Mouse (Mus musculus) spleen, postnatal 14 days (tissue): ENCODE data around the gene Acsm2.
"Not testable (repeated sequence)": the region's sequence is repeated elsewhere in the genome, so short reads cannot be mapped to it uniquely, and the experiment has no call there.

Experiments used
- DNase-seq, 2 experiments: peaks; one replicate each; pipeline ENCODE4 v3.0.0; 2021 to 2022; ENCODE audit warnings: low spot score in 2 of 2

The Acsm2 gene

DNA sequence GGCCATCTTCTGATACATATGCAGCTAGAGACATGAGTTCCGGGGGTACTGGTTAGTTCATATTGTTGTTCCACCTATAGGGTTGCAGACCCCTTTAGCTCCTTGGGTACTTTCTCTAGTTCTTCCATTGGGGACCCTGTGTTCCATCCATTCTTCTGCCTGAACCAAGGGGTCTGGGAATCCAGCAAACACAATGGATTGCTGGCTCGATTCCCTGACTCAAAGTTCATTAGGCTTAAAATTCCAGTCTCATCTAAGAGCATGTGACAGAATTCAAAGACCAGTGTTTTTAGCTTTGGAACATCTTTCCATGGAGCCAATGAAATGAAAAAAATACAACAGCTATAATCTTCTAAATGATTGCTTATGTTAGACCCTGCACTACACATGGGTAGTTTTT is 8.3 kb downstream of the Acsm2 start:
- not testable (repeated sequence) for DNase-seq

DNA sequence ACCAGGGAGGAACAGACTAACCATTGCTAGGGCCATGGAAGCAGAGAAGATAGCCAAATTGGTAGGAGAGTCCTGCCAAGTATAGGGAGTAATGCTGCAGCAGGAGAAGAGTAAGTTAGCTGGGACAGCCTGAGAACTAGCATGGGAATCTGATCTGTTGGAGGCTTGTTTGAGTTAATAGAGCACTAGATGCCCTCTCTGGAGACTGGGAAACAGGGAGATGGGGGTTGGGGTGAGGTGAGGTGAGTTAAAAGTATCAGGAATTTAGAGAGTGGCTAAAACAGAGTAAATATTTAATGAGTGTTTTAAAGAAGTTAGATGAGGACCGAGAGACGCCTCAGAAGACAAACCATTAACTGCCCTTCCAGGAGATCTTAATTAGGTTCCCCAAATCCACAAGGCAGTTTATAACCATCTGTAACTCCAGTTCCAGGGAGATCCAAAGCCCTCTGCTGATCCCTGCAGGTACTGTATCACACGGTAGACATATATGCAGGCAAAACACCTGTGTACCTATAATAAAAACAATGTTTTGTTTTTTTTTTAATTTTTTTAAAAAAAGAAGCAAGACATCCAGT is 40.5 kb downstream of the Acsm2 start:
- DNase-seq = no peak

DNA sequence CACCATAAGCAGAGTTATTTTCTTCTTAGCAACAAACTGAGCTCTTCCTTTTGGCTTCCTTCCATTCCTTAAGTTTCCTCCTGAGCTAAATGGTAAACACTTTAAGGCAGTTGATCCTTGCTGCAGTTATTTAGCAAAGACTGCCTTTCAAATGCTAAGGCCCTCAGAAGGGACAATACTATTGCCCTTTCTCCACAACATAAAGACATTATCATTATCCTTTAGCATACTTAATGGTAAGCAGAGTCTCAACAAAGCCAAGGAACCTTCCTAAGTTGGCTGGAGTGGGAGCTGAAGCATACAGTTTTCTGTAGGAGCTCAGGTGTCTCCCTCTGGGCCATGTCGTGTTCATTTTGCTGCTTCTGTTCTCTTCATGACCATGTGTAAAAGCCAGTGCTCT is 41.2 kb downstream of the Acsm2 start:
- DNase-seq = no peak

DNA sequence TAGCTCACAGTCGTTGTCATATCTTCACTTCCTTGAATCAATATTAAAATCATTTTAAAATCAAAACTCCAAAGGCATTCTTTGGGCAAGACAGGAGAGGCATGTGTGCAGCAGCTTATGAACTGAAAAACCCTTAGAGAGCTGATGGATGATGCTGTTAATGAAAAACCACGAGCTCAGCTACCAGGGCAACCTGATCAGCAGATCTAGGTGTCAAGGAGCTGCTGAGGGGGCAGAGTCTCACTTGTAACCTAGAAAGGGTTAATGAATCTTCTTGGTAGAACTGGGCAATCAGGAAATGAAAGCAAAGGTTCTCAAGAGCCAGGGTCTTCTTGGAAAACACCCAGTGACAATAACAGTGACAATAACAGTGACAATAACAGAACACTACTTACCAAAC is 42.4 kb downstream of the Acsm2 start:
- no peak for DNase-seq

DNA sequence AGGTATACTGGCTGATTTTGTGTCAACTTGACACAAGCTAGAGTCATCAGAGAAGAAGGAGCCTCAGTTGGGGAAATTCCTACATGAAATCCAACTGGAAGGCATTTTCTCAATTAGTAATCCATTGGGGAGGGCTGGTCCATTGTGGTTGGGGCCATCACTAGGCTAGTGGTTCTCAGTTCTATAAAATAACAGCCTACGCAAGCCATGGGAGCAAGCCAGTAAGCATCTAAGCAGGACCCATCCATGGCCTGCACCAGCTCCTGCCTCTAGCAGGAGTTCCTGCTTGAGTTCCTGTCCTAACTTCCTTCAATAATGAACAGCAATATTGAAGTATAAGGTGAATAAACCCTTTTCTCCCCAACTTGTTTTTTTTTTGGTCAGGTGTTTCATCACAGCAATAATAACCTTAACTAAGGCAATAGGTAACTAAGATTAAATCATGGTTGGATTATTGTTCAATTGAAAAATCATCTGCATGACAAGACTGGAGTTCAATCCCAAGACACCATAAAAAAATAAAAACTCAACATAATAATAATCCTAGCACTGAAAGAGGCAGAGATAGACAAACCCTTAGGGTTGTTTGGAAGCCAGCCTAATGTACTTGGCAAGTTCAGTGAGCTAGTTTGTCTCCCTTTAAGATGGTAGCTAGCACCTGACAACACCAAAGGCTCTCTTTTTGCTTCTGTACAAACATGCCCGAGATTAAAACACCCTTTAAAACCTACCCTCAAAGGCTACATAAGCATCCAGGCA is 47.2 kb downstream of the Acsm2 start:
- DNase-seq = no peak

DNA sequence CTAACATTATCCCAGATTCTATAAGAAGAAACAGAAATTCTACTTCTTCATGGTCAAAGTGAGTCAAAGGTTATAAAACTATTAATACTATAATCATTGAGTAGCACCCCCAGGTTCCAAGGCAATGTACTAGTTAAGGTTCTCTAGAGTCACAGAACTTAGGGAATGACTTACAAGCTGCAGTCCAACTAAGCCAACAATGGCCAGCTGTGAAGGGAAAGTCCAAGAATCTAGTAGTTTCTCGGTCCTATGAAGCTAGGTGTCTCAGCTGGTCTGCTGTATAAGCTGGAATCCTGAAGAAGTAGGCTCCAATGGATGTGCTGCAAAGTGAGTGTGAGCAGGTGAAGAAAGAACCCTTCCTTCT is 47.8 kb downstream of the Acsm2 start:
- DNase-seq = no peak

DNA sequence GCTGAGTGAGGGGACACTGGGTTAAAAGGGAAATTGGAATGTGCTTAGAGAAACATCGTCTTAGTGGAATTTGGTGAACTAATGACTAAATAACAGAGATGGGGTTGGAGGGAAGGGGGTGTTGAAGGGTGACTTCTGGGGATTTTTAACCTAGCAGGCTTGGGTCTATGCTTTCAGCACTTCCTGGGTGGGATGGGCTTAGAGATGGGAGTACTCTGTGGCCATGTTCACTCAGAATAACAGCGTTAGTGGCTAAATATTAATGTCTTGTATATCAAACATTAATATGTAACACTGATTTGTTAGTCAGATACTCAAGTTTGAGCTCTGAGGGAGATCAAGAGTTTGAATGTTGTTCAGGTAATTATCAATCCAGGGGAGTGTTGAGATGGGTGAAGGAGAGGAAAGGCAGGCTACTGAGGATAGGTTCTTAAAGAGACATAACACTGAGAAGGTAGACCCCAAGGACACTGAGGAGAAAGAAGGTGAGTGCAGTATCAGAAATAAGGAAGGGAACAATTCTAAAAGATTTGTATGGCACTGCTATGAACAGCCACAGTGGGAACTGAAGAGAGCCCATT is 50.9 kb downstream of the Acsm2 start:
- no peak for DNase-seq

DNA sequence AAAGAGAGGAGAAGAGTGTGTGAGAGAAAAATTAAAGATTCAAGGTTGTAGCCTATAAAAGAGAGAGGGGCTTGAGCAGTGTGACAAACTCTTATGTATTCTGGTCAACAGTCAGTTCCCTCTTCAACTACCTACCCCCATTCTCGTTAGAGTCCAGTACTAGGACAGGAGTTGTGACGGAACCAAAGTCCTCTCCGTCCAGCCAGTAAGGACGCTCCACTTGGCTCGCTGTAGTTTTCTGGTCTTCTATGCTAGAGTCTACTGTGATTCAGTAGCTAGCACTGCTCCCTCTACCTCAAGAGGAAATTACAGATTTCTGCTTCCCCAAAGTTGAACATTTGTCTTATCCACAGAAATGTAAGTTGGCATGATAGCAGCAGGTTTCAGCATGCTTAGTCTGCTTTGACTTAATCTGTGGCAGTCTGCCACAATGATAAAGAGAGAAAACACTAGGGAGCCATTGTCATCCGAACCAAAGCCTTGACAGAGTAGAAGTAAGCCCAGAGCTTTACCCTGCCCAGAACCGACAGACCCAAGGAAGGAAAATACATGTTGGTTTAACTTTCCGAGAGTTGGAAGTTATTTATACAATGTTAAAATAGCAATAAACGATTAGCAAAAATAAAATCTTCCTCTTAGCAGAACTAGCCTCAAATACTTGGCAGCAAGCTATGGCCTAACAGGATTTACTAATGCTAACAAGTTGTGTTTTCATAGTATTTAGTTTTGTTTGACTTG is 52.0 kb downstream of the Acsm2 start:
- DNase-seq = no peak

DNA sequence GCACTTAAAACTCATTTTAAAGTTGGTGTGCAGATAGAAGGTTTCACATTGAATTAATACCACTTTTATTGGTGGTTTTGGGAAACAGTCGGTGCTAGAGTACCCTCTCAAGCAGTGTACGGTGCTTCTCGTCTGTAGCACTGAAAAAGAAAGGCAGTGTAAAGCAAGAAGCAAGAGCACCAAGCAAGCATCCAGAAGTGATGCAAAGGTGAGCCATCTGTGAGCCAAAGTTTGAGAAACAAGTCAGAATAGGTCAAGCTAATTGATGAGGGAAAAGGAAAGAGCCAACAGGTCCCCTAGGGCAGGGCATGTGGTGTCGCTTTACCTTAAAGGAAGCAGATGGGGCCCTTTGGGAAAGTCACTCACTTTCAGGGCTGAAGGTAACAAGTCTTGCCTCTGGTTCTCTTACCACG is 52.5 kb downstream of the Acsm2 start, which contains the start of gene Acsm1:
TSS of gene Acsm1 (plus strand) at position 363 of the 413 bp plus-strand sequence.
- DNase-seq = no peak

DNA sequence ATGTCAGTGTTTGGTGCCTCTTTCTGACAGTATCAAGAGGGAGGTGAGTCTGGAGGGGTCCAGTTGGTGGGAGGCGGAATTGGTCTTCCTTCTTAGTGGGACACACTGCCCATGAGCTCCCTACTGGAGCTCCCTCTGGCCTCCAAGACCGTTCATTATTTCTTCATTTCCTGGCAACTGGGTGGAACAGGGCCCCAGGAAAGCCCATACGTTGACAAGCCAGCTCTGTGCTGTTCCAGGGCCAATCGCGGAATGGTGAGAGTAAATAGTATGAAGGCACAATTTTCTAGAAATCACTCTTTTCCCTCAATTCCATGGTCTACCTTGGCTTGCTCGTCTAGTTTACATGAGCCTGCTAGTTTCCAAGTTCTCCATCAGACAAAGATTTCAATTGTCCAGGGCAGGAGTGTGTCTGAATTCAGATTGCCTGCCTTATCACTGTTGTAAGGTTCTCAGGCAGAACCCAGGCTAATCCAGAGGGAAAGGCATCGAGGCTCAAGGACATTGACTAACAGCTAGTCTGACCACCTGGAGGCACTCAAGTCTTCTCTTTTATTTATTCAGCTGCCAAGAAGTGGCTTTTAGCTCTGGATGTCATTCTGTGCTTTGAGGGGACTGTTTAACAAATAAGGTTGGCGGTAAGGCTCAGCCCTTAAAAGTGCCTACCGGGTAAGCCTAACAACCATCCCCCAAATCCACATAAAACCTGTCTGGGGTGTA is 53.8 kb downstream of the Acsm2 start:
- DNase-seq = no peak

DNA sequence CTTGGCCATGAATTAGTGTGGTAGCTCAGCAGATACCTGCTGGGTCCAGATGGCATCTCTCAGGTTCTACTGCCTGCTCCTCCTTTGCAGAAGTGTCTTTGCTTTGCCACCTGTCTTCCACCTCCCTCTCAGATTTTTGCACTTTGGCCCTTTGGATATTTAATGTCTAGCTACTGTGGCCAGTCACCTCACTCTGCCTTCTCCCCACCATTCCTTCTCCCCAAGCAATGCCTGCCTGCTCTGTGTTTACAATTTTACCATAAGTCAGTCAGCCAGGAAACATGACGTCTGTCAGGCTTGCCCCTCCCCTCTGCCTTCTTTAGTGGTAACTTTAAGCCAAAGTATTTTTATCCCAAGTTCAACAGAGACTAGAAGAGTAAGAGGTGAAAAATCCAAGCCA is 62.4 kb downstream of the Acsm2 start:
- DNase-seq = no peak

DNA sequence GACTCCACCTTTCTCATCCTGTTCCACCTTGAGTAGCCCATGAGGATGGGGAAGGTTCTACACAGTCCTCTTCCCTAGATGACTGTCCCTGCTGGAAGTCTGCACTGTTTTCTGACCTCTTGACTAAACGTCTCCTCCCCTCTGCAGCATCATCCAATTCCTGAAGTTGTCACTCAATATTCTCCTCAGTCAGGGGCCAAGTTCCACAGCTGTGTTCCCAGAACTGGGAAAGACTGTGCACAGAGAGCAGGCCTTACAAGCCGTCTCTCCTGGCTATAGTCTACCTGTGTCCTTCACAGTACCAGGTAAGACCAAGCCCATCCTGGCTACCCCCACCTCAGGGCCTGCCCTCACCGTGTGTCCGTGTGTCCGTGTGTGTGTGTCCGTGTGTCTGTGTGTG is 63.5 kb downstream of the Acsm2 start:
- no peak for DNase-seq

DNA sequence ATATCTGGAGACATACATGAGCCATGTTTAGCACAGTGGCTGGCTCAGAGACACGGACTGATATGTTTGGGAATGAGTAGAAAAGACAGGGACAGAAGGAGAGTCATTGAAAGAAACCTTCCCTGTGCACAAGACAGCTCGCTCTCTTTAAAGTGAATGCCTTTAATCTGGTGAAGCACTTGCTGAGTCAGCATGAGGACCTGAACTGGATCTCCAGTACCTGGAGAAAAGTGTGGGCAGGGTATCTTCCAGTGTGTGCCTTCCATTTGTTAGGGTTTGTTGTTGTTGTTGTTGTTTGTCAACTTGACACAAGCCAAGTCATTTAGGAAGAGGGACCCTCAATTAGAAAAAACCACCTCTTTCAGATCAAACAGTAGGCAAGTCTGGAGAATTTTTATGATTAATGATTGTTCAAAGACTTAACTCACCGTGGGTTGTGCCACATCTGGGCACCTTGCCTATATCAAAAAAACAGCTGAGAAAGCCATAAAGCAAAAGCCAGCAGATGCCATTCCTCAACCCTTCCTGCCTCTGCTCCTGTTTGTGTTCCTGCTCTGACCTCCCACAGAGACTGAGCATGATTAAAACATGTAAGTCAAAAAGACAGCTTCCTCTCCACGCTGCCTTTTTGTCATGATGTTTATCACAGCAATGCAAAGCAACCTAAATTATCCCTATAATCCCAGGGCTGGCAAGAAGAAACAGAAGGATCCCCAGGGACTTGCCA is 64.2 kb downstream of the Acsm2 start:
- DNase-seq = no peak

DNA sequence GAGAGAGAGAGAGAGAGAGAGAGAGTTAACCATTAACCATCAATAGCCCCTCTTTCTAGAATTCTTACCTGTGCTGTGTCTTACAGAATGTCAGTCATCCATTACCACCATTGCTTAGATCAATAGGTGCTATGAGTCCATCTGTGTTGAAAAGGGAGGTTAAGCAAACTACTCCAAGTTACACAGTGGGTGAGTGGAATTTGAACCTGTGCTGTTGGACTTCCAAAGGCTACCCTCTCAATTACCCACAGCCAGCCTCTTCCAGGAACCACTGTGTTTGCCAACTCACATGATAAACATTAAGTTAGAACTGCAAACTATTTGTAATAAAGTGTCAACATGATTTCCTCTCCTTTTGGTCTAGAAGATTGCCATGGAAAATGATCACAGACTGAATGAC is 66.0 kb downstream of the Acsm2 start:
- no peak for DNase-seq

DNA sequence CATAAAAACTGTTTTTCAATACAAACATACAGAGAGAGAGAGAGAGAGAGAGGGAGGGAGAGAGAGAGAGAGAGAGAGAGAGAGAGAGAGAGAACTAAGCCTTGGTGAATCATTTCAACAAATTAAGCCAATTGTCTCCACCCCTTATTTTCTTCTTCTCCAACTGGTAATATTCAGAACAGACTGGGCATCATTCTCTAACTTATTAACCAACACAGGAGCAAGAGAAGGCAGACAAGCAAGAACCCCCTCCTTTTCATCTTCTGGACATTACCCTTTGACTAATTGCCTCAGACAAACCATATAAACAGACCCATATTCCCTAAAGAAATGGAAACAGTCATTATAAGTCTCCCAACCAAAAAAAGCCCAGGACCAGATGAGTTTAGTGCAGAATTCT is 84.6 kb downstream of the Acsm2 start:
- no peak for DNase-seq

DNA sequence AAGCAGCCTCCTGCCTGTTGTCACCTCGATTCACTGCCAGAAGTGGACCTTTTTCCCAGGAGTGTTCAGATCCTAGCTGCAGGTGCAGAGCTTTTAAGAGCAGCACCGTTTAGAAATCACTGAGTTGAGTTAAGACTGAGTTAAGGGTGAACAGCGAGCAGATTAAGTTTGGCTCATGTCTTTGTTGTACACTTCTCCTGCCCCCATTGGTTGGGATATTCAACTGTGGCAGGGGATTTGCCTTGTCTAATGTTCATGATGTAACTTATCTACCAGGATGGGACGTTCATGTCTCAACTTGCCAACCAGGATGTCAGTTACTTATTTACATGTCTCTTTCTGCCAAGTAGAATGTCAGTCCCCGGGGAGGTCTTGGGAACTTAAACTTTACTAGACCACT is 88.2 kb downstream of the Acsm2 start:
- DNase-seq = no peak
